Mouse (Mus musculus) heart, embryonic 10.5 days (tissue): ENCODE measurements at regions not wholly inside any gene's neighbourhood (a gene's known extent, or its start where the extent isn't known, plus 50 kb on each side); places are given as distances from the start of the nearest gene placed in this dataset.

Source experiments
- DNase-seq: peaks from one replicate; pipeline ENCODE4 v3.0.0-alpha.2; 2017; ENCODE audit warnings: low spot score
- H3K27ac ChIP-seq: fragments of 300-500 bp; sonication (generic); 2 replicates; pipeline ENCODE4 v1.5.1; 2016; ENCODE audit warnings: mild to moderate bottlenecking
- H3K27me3 ChIP-seq: fragments of 300-500 bp; sonication (generic); 2 replicates; pipeline ENCODE4 v1.6.1; 2016; ENCODE audit warnings: mild to moderate bottlenecking; ENCODE audit not compliant: poor library complexity, insufficient read depth, severe bottlenecking
- H3K36me3 ChIP-seq: fragments of 300-500 bp; sonication (generic); 2 replicates; pipeline ENCODE4 v1.6.1; 2016; ENCODE audit warnings: mild to moderate bottlenecking, moderate library complexity
- H3K4me1 ChIP-seq: fragments of 300-500 bp; sonication (generic); 2 replicates; pipeline ENCODE4 v1.6.1; 2016; ENCODE audit warnings: mild to moderate bottlenecking
- H3K4me3 ChIP-seq: fragments of 300-500 bp; sonication (generic); 2 replicates; pipeline ENCODE4 v1.5.1; 2016; ENCODE audit warnings: mild to moderate bottlenecking, moderate library complexity
- H3K9me3 ChIP-seq: fragments of 300-500 bp; sonication (generic); 2 replicates; pipeline ENCODE4 v1.6.1; 2016; ENCODE audit warnings: mild to moderate bottlenecking, moderate library complexity
- WGBS: fragments of 180-500 bp; shearing (Covaris S2); methylation state at CpG from one replicate; pipeline ENCODE4 v1.1.7; 2016; 5-methylcytosine and 5-hydroxymethylcytosine counted together

DNA sequence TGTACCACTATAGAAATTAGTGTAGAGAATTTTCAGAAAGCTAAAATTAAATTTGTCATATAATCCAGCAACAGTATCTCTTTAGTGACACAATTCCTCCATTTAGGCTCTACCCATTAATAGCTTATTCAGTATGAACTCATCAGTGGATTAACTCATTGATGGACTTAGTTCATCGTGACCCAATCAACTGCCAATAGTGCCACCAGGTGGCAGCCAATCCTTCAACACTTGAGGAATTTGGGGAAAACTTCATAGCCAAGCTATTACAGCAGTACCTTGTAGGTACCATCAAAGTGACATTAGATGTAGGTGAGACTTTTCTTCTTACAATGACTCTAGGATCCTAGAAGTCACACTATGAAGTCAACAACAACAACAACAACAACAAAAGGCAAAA, 270.2 kb downstream of the Igsf11 start:
- Histone ChIP-seq H3K27me3 (no peaks in the 10 kb centered on the region), H3K4me3 (no peak overlapping the region), H3K4me1 (no peaks in the 10 kb centered on the region), H3K27ac (no peak overlapping the region), H3K36me3 (no peaks in the 10 kb centered on the region), H3K9me3 (no peaks in the 10 kb centered on the region)
- no peak for DNase-seq
- 20% methylated on average over 1 of the region's 1 CpGs for WGBS

- WGBS, result 82% methylated on average over 4 of the region's 4 CpGs
- H3K27me3 ChIP-seq, result no peaks in the 10 kb centered on the region
- no peaks in the 10 kb centered on the region for H3K36me3 ChIP-seq
- no peaks in the 10 kb centered on the region for H3K4me1 ChIP-seq
- H3K4me3 ChIP-seq, result no peak overlapping the region
- no peak overlapping the region for H3K27ac ChIP-seq
- no peak for DNase-seq
- no peaks in the 10 kb centered on the region for H3K9me3 ChIP-seq
These were observed 299.4 kb downstream of the Igsf11 start for GRCm38 (mm10) chr16:39191861-39192260.

- Histone ChIP-seq H3K27me3 (no peaks in the 10 kb centered on the region), H3K36me3 (no peaks in the 10 kb centered on the region), H3K27ac (no peak overlapping the region), H3K4me1 (no peaks in the 10 kb centered on the region), H3K9me3 (no peaks in the 10 kb centered on the region), H3K4me3 (no peak overlapping the region)
- no peak for DNase-seq
- 74% methylated on average over 1 of the region's 1 CpGs for WGBS
These were observed 303.0 kb downstream of the Igsf11 start for GRCm38 (mm10) chr16:39195431-39195830.

DNA sequence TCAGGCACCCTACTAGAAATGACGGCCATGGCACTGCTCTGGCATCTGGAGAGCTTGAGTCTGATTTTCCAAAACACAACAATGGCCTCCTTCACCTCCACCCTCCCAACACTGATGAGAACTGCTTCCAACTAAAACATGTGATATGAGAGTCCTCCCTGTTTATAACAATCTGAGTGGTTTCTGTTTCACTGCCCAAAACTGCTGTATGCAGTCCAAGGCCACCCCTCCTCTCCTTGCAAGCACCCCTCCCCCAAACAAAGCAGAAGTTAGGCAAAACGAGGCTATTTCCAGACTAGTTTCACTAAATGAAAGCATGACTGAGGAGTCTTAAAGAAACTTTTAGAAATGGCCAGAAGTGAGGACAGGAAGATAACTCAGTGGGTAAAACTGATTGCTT, 304.4 kb downstream of the Igsf11 start:
- H3K27ac ChIP-seq, result no peak overlapping the region
- no peaks in the 10 kb centered on the region for H3K4me1 ChIP-seq
- no peaks in the 10 kb centered on the region for H3K36me3 ChIP-seq
- H3K4me3 ChIP-seq, result no peak overlapping the region
- 65% methylated on average over 2 of the region's 2 CpGs for WGBS
- DNase-seq, result no peak
- no peaks in the 10 kb centered on the region for H3K9me3 ChIP-seq
- no peaks in the 10 kb centered on the region for H3K27me3 ChIP-seq

- 79% methylated on average over 8 of the region's 8 CpGs for WGBS
- no peak overlapping the region for H3K27ac ChIP-seq
- H3K4me3 ChIP-seq, result no peak overlapping the region
- no peak for DNase-seq
- 0 out of 2 replicates have a peak, but pooled peaks cover 2% of the 10 kb centered on the region for H3K9me3 ChIP-seq
- H3K36me3 ChIP-seq, result no peaks in the 10 kb centered on the region
- no peaks in the 10 kb centered on the region for H3K27me3 ChIP-seq
- no peaks in the 10 kb centered on the region for H3K4me1 ChIP-seq
These were observed 331.1 kb downstream of the Igsf11 start for GRCm38 (mm10) chr16:39223551-39223950.

DNA sequence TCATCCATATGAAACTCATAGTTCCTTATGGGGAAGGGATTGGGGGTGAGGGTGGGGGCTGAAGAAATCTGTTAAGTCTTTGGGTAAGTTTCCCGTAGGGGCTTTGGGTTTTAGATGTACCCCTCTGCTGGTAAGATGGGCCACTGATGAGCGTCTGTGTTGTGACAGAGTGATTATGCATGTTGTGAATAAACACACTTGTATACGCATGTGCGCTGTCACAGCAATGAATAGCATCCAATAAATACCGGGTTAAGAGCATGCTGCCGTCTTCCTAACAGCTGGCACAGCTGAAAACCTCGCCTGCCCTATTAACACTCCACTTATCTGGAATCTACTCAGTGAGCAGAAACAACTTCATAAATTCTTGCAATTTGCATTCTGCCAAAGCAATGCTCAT, 337.0 kb downstream of the Igsf11 start:
- Histone ChIP-seq H3K9me3 (0 out of 2 replicates have a peak, but pooled peaks cover 2% of the 10 kb centered on the region), H3K4me3 (no peak overlapping the region), H3K27ac (no peak overlapping the region), H3K4me1 (0 out of 2 replicates have a peak, but pooled peaks cover 3% of the 10 kb centered on the region), H3K36me3 (no peaks in the 10 kb centered on the region), H3K27me3 (no peaks in the 10 kb centered on the region)
- DNase-seq, result no peak
- 69% methylated on average over 7 of the region's 7 CpGs for WGBS

DNA sequence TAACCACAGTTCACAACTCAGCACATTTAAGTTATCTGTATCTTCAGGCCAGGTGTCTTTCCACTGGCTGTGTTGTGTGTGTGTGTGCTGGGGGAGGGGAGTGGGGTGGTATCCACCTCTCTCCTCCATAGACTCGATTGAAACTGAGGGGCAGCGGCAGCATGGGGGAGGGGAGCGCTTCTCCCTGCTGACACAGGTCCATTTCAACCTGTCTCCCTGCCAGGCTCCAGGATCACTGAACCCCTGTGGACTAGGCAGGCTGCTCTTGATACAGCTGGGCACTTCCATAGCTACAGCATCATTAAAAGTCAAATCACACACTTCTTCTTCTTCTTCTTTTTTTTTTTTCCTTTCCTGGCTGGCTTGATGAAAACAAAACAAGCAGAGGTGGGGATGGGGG, 338.0 kb downstream of the Igsf11 start:
- Histone ChIP-seq H3K4me3 (no peak overlapping the region), H3K27me3 (no peaks in the 10 kb centered on the region), H3K9me3 (0 out of 2 replicates have a peak, but pooled peaks cover 2% of the 10 kb centered on the region), H3K27ac (no peak overlapping the region), H3K36me3 (no peaks in the 10 kb centered on the region), H3K4me1 (0 out of 2 replicates have a peak, but pooled peaks cover 3% of the 10 kb centered on the region)
- WGBS, result 17% methylated on average over 3 of the region's 3 CpGs
- no peak for DNase-seq

DNA sequence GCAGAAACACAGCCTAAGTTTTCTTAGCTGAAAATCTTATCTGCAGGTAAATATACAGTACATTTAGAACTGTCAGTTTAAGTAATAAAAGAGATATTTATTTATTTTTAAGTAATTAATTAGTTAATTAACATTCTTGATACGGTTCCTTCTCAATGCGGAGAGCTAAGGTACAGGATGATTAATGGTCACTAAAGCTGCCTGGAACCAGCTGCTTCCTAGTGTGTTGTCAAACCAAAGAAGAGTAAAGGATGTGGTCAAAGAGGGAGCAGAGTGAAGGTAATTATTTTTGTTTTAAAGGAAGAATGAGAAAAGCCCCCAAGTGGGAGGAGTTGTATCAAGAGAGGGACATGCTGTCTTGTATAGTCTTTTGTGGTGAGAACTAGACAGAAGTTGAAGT, 341.8 kb downstream of the Igsf11 start:
- no peak overlapping the region for H3K27ac ChIP-seq
- WGBS, result 72% methylated on average over 2 of the region's 2 CpGs
- no peaks in the 10 kb centered on the region for H3K27me3 ChIP-seq
- H3K9me3 ChIP-seq, result no peaks in the 10 kb centered on the region
- H3K36me3 ChIP-seq, result no peaks in the 10 kb centered on the region
- DNase-seq, result no peak
- H3K4me1 ChIP-seq, result 0 out of 2 replicates have a peak, but pooled peaks cover 3% of the 10 kb centered on the region
- no peak overlapping the region for H3K4me3 ChIP-seq

DNA sequence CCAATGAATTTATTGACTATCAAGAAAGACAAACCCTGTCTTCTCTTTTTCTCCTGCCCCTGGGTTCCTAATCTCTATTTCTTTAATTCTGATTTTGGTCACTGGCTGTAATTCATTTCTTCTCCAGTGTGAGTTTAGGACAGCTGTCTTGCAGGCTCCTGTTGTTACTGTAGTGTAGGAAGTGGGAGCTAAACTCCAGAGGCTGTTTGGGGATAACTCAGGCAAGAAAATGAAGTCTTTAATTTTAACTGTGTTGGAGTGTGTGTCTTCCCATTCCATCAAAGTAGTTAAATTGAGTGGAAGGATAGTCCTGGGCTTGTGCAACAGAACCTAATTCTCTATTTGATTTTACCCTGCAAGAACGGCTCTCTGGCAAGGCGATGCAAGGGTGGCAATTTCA, 381.0 kb downstream of the Igsf11 start:
- Histone ChIP-seq H3K9me3 (no peaks in the 10 kb centered on the region), H3K27me3 (no peaks in the 10 kb centered on the region), H3K4me1 (no peaks in the 10 kb centered on the region), H3K4me3 (no peak overlapping the region), H3K36me3 (no peaks in the 10 kb centered on the region), H3K27ac (no peak overlapping the region)
- 81% methylated on average over 2 of the region's 2 CpGs for WGBS
- DNase-seq, result no peak

DNA sequence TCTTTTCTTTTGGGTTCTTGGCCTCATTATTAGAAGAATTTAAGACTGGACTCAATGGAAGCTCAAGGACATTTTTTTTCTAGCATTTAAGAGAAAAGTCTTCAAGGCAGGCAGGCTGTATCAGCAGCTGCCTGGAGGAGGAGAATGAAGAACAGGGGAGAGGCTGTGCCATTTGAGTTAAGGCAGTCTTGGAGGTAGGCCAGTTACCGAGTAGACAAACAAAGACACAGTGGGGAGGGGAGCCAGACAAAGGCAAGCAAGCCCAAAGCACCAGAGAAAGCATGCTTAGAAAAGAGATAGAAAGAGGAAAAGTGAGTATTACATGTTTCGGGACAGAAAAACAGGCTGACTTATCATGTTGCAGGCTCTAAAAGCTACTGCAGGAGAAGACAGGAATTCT, 392.0 kb downstream of the Igsf11 start:
- H3K27me3 ChIP-seq, result no peaks in the 10 kb centered on the region
- WGBS, result 39% methylated on average over 2 of the region's 2 CpGs
- H3K4me3 ChIP-seq, result no peak overlapping the region
- no peak for DNase-seq
- no peaks in the 10 kb centered on the region for H3K9me3 ChIP-seq
- no peaks in the 10 kb centered on the region for H3K4me1 ChIP-seq
- no peaks in the 10 kb centered on the region for H3K36me3 ChIP-seq
- H3K27ac ChIP-seq, result no peak overlapping the region

GRCm38 (mm10) chr16:39285028-39285744, 392.7 kb downstream of the Igsf11 start:
- Histone ChIP-seq H3K9me3 (no peaks in the 10 kb centered on the region), H3K27me3 (no peaks in the 10 kb centered on the region), H3K4me1 (no peaks in the 10 kb centered on the region), H3K27ac (no peak overlapping the region), H3K4me3 (no peak overlapping the region), H3K36me3 (no peaks in the 10 kb centered on the region)
- DNase-seq, result no peak
- 82% methylated on average over 3 of the region's 3 CpGs for WGBS

DNA sequence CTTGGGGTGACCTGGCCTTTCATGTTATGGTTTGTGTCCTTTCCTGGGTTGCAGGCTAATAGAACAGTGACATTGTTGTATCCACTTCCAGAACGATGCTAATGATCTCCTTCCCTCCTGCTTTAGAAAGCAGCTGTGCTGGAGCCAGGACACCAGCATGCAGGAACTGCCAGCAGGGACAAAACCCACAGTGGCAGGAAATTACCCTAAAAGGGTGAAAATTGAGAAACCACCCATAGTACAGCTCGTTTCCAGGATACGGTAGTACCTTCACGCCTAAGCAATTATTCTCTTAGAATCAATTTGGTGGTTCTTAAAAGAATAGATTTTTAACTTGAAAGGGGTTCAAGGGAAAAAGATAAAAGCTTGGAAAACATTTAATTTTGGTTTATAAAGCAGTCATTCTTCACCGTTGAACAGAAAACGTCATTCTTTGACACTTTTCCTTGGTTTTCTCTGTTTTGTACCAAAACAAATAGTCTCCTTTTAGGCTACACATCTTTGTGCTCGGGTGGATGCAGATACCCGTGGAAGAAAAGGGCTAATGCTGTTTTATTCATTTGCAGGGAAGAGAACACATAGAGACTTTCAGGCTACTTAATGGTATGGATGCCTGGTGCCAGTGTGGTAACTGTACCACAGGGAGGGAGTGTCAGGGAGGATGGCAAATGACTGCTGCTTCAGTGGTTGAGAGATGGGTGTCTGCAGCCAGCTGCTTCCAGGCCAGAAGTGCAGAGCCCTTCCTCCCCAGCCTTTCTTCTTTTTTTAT, 394.5 kb downstream of the Igsf11 start:
- H3K27me3 ChIP-seq, result no peaks in the 10 kb centered on the region
- H3K4me1 ChIP-seq, result no peaks in the 10 kb centered on the region
- 76% methylated on average over 8 of the region's 8 CpGs for WGBS
- no peak overlapping the region for H3K4me3 ChIP-seq
- no peak for DNase-seq
- no peak overlapping the region for H3K27ac ChIP-seq
- H3K36me3 ChIP-seq, result no peaks in the 10 kb centered on the region
- H3K9me3 ChIP-seq, result no peaks in the 10 kb centered on the region

GRCm38 (mm10) chr16:39298856-39299255, 406.4 kb downstream of the Igsf11 start:
- H3K4me3 ChIP-seq, result no peak overlapping the region
- 88% methylated on average over 3 of the region's 3 CpGs for WGBS
- no peaks in the 10 kb centered on the region for H3K27me3 ChIP-seq
- 0 out of 2 replicates have a peak, but pooled peaks cover 3% of the 10 kb centered on the region for H3K4me1 ChIP-seq
- no peak for DNase-seq
- no peaks in the 10 kb centered on the region for H3K9me3 ChIP-seq
- no peaks in the 10 kb centered on the region for H3K36me3 ChIP-seq
- H3K27ac ChIP-seq, result no peak overlapping the region
